Comparison of ENCODE assay signal across 8 mouse cellular contexts in genomic region chr15:11399356-11400067, GRCm38 (mm10). TPM values are rescaled to one million over a fixed set of nuclear protein-coding genes. Genes with fewer than 3 reads are reported as not detected.
DNase-seq lines count a peak whose midpoint lies in the region; ATAC-seq lines count a peak whose summit lies in the region.

Gene Tars, minus strand, starts transcription at chr15:11399665.

- DNase-seq in adrenal gland, adult (ENCODE audit: inconsistent age in 2 of 2, low spot score in 1 of 2), result peak; percentile 97 to 99
- peak; percentile 99 for DNase-seq in embryo, embryonic 10.5 days (ENCODE audit: low spot score)
- DNase-seq in gastrocnemius, postnatal 14 days, result peak; percentile 98
- peak; percentile 98 for DNase-seq in left cerebral cortex, postnatal 10 days (ENCODE audit: extremely low spot score in 1 of 2, low spot score in 2 of 2)
- peak; percentile 97 for DNase-seq in right cerebral cortex, postnatal 25 days
- DNase-seq in urinary bladder, postnatal 4 days (ENCODE audit: low spot score in 2 of 2), result peak; percentile 94 to 95

- intact Hi-C loops in gastrocnemius, postnatal 14 days (cut with DNase I; ENCODE audit: low total_unique reads), result no loop called here
- intact Hi-C loops in left cerebral cortex, postnatal 10 days (cut with DNase I), result no loop called here

- peak; percentile 99 for ATAC-seq in inflammation-experienced regulatory T-cells, adult 6 months
- peak; percentile 99 for ATAC-seq in megakaryocyte-erythroid progenitor cell, adult 5-6 weeks (replicated peaks; ENCODE audit: low FRiP score, low TSS enrichment, poor library complexity, severe bottlenecking)

RNA-seq across cellular contexts. Expression of gene Tars, which starts in this region (rescaled TPM):
- total RNA-seq in gastrocnemius, postnatal 14 days (2021), result 10 to 100 TPM; 27.6 to 29.7 TPM
- 100 to 1,000 TPM in 1 of 3 experiments, 10 to 100 TPM in 2; 66.6 to 100 (median 77.8) TPM for polyA plus RNA-seq in inflammation-experienced regulatory T-cells, adult 6 months (2017; shearing (Covaris generic))
- 10 to 100 TPM; 40.4 to 40.9 TPM for total RNA-seq in left cerebral cortex, postnatal 10 days (2021)
- total RNA-seq in megakaryocyte-erythroid progenitor cell, adult 5-6 weeks (2014; fragmentation: Nextera tagmentation), result 39.7 and 55.5 TPM in 2 replicates
- 70.2 and 93.1 TPM in 2 replicates for total RNA-seq in megakaryocyte-erythroid progenitor cell, adult 5-6 weeks (2017)

Comparison
In these comparisons a context has a peak if more than half of its experiments do, and no peak if none do; other contexts are left out.
1. Peak in every context shown above with its lines: DNase-seq and ATAC-seq.